Mouse (Mus musculus) heart, postnatal 14 days (tissue): ENCODE measurements at regions not wholly inside any gene's neighbourhood (a gene's known extent, or its start where the extent isn't known, plus 50 kb on each side); places are given as distances from the start of the nearest gene placed in this dataset.

Experiments used
- DNase-seq, 2 experiments: peaks; one replicate each; pipeline ENCODE4 v3.0.0; 2021 to 2022
- intact Hi-C: fragments of 180-260 bp; cut with DNase I; formaldehyde crosslinking; loops from one replicate; pipeline ENCODE4 v1.15.1; 2025

DNA sequence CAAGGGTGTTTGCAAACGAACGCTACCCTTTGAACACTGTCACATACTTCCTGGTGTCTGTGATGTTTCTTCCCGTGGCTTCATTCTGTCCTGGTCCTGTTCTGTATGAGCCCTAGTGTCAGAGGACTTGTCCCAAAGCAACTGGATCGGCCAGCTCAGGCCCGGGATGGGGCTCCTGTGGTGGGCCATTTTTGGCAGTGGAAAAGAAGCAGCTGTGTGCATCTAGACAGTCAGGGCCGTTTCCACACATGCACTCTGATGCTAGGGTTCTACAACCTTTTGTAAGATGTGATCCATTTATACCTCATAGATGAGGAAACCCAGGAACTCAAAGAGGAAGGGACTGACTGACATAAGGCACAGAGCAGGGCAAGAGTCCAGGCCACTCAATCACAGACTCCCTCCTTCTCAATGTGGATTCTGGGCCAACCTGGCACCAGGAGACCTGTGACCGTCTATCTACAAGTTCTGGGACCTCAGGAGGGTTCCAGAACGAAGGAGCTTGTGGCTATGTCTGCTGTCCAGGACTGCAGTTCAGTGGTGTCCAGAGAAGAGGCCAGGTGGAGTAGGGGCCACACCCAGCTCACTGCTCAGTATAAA lies 155.2 kb downstream of the Trim29 start:
- DNase-seq, result peak; percentile 13 to 25
- intact Hi-C loops, result no loop called here

DNA sequence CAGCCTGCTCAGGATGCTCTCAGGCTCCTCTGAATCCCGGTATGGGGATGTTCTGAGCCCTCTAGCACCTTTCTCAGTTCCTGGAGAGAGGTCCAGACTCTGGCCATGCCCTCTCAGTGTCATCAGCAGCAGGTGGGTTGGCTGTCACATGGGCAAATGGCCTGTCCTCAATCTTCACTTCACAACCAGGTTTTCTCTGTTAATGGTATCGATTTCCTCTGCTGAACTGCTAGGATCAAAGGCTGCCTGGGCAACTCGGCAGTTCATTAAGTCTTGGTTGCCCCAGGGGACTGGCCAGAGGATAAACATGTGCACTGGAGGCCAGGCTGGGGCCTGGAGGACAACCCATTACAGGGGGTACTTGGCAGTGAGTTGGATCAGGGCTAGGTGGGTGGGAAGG lies 156.2 kb downstream of the Trim29 start:
- intact Hi-C loops, result no loop called here
- DNase-seq, result no peak

DNA sequence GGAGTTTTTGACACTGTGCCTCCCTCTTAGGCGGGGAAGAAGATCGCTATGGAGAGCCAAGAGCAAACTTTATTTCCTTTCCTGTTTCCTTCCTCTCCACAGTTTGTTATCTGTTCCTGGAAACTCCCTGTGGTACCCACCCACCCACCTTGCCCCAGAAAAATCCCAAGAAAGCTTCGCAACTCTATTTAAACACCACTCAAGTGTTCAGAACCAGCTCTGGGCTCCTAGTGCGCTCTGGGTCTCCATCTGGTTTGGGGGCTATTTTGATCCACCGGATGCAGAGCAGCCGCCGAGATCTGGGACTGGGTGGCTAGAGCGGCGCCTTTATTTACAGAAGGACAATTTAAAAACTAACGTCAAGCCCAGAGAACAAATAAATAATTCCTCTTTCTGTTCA lies 158.6 kb downstream of the Trim29 start:
- intact Hi-C loops, result no loop called here
- no peak for DNase-seq

DNA sequence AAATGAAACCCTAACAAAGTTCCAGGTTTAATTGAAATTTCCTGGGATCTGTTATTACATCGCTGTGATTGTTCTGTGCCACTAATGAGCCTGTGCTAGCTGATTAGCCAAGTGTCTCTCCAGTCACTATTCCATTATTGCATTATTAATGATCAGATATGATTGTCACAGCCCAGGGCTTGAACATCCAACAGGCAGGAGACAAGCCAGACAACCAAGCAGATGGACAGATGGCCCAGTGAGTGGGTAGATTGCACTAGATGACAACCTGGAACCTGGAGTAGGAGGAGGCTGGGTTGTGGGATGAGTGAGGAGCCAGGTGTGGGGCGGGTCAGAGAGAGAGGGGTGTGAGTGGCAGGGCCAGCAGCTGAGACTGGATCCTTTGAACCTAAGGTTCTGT lies 161.6 kb downstream of the Trim29 start:
- DNase-seq, result no peak
- intact Hi-C loops, result no loop called here

DNA sequence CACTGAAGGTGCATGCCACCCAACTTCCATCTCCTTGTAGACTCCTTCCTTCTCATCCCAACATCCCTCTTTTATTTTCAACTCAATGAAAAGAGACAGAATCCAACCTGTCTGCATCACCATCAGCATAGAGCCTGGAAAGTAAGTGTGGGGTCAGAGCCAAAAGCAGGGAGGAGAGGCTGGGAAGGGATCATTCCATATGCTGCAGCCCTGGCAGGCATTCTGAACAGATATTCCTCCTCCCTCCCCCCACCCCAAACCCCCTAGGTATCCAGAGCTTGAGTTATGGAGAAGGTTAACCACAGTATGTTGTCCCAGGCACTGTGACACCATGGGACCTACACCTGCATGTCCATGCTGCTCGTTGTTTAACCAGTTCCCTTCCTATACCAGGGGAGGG lies 162.5 kb downstream of the Trim29 start:
- no peak for DNase-seq
- intact Hi-C loops, result no loop called here

DNA sequence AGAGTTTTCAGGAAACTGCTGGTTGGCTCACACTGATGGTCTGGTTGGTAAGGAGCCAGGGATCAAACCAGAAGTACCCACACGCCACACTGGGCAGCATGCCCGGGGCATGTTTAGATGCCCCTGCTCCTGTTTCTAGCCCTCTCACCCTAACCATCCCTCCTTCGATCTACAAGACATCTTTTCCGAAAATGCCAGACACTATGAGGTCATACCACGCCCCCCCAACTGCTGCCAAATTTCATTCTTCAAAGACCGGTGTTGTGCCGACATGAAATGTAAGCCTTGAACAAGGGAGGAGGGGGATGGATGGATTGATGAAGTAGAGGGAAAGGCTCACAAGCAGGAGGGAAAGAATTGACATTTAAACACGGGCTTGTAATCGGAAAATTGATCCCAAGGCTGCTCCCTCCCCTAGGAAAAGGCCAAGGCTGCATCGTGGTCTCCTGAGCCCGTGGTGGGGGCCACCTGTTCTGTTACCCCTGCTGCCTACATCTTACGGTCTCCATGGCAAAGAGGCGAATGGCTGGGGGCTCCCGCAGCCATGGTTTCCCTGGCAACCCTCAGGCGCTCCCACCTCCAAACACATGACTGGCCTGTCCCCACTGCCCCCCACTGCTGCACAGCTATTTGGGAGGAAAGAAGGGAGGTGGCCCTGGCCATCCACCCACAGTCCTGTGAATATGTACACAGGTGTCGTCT lies 163.1 kb downstream of the Trim29 start:
- intact Hi-C loops, result no loop called here

DNA sequence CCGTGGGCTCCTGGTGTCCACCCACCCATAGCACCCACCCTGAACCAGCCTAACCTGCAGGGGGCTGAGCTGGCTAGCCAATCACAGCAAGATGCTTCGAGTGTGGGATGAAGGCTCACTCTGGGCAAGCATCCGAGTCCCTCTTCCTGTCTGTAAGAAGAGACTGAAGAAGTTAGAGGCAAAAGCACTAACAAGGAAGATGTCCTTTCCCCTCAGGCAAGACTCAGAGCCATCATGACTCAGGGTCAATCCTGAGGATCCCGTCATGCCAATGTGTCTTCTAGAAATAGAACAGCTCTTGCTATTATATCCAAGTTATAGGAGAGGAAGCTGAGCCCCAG lies 163.6 kb downstream of the Trim29 start:
- intact Hi-C loops, result no loop called here
- no peak for DNase-seq

More for the DNA sequence above, 163.1 kb downstream of the Trim29 start:
- no peak for DNase-seq

DNA sequence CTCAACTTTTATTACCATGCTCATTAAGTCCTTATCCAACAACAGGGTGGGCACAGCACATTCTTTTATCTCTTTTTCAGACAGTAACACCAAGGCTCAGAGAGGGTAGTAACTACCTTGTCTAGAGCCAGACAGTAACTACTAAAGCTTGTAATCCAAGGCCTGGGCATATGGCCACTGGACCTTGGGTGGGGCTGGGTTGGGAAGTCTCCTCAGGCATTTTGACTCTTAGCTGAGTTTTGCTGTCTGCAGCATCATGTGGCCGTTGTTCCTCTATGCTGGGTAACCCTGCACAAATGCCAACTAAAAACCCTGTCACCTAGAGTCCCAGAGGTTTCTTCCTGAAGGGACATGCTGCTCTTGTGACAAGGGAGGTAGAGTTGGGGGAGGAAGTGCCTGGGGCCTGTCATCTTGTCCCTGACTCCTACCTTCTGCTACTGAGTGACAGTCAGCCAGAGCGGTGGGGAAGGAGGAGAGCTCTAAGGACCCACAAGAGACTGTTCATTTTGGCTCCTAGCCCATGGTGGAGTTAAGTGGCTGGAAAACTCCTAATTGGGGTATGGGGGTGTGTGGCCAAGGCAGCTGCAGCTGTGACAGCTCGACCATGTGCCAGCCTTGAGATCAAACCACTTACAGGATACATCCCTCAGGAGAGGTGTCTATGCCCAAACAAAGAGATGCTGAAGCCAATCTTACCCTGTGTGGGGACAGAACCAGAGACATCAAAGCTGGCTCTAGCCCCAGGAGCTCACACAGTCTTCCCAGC lies 170.4 kb downstream of the Trim29 start:
- intact Hi-C loops, result no loop called here
- peak in 1 of 2 experiments; percentile 7 for DNase-seq

DNA sequence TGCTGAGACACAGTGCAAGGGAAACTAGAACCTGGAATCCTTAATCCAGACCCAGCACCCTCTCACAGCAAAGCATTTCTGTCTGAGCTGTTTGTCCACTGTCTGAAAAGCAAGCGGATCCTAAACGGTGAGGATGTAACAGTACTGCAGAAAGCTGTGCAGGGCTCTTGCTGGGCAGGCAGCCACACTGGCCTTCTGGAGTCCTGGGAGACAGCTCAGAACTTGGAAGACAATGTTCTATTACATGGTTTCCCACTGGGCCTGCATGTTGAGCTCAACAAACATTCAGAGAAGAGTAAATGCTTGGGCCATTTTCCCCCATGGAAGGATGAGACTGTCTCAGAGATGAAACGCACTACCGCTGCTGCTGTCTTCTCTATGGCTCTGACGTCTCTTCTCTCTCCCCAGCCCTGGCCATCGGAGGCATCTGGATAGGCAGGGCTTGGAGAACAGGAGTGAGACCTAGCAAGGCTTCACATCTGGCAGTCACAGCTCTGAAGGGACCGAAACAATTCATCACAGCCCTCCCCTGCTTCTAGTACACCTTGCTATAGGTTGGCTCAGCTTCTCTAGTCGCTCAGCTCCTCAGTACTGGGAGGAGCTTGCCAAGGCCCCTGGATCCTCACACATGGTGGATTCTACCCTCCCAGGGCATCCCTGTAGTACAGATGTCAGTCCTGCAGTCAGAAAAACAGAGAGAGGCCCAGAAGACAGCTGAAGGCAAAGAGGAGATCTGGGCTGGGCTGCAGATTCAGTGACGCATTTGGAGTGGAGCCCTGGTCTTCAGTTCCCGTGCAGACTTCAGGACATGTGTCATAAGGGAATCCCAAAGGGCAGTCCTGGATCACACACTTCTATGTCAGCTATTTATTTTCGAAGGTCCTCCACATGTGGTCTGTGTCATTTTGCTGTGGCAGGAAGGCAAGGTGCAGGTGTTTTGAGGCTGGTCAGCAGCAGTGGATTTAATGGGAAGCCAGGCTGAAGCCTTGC lies 171.7 kb downstream of the Trim29 start:
- intact Hi-C loops, result no loop called here
- DNase-seq, result peak; percentile 68 to 73

DNA sequence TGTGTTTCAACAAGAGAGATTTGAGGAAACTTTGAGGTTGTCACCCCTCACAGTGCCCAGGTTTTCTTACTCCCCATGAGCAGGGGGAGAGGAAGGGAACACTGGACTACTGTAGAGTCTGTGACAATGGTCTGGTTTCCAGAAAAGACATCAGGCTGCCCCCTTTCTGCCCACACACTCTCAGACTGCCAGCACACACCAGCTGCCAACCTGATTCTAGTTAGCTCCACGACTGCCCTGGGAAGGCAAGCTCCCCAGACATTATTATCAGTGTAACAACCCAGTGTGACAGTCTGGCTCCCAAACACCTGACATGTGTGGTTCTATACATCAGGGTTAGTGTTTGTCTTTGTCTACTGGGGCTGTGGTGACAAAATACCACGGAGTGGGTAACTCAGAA lies 172.5 kb downstream of the Trim29 start:
- no peak for DNase-seq
- intact Hi-C loops, result no loop called here

DNA sequence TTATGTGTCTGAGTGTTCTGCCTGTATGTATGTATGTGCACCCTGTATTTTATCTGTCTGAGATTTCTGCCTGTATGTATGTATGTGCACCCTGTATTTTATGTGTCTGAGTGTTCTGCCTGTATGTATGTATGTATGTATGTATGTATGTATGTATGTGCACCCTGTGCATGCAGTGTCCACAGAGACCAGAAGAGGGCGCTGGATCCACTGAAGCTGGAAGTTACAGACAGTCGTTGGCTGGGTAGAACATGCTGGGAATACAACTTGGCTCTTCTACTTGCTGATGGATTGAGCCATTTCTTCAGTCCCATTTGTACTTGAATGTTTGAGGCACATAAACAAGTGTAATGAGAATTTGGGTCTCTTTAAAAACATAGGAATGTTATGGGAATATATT lies 173.3 kb downstream of the Trim29 start:
- intact Hi-C loops, result no loop called here
- no peak for DNase-seq

DNA sequence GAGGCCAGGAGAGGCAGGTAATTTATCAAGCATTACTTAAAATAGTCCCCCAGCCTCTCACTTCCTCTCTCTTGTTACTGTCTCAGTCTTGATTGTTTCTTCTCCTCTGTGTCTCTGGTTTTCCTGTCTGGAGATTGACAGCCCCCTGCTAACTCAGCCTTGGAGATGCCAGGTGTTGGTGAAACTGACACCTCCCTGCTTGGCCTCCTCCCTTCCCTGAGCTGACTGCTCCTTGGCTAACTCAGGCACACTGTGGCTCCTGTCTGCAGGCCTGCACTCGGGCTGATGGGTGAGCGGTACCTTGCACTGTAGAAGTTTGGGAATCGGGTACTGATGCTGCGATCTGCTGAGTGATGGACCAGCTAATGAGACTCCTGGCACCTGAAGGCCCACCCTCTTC lies 176.1 kb downstream of the Trim29 start:
- DNase-seq, result no peak
- intact Hi-C loops, result no loop called here

DNA sequence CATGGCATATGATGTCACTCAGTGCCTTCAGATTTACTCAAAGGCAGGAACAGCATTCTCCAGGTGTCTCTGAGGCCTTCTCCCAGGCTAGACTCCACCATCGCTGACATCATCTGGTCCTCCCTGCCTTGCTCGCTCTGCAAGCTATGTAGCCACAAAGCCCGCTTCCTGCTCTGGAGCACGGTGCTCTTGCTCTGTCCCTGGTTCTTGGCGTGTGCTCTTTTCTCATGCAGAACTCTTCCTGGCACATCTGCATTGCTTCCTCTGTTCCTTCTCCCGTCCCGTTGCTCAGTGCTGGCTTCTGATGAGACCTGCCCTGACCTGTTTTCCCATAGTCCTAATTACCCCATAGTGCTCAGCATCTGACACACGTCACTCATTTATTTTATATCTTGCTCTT lies 178.6 kb downstream of the Trim29 start:
- no peak for DNase-seq
- intact Hi-C loops, result no loop called here

DNA sequence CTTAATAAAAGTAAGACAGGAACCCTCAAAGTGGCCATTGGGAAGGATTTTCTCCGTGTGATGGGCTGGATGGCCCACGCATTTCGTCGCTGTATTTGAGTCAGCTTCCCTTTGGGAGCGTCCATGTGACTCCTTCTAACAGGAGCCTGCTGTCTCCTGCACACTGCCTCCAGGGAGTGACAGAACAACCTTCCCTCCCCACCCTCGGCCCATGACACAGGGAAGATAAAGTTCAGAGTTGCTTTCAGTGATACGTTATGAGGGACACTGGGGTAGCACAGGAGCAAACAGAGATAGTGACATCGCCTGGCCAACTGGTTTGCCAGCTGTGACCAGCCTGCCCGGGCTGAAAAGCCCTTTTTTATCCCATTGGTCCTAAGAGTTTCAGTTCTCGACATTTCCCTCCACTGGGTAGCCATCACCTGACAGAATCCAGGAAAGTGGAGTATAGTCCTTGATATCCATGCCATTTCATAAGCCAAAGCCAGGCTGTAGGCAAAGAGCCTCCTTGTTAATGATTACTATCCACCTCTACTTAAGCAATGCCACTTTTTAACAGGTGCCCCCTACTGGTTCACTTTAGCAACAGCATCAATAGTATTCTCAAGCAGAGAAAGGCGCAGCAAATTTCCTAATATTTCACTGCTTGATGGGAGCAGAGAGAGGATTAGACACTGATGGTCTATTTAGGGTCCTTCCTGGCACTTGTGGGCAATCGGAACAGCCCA lies 180.5 kb downstream of the Trim29 start:
- DNase-seq, result peak in 1 of 2 experiments; percentile 20
- intact Hi-C loops, result loop anchor here (1.0 kb wide), 1 partner anchor 152 kb away; no protein-coding TSS in a partner anchor

DNA sequence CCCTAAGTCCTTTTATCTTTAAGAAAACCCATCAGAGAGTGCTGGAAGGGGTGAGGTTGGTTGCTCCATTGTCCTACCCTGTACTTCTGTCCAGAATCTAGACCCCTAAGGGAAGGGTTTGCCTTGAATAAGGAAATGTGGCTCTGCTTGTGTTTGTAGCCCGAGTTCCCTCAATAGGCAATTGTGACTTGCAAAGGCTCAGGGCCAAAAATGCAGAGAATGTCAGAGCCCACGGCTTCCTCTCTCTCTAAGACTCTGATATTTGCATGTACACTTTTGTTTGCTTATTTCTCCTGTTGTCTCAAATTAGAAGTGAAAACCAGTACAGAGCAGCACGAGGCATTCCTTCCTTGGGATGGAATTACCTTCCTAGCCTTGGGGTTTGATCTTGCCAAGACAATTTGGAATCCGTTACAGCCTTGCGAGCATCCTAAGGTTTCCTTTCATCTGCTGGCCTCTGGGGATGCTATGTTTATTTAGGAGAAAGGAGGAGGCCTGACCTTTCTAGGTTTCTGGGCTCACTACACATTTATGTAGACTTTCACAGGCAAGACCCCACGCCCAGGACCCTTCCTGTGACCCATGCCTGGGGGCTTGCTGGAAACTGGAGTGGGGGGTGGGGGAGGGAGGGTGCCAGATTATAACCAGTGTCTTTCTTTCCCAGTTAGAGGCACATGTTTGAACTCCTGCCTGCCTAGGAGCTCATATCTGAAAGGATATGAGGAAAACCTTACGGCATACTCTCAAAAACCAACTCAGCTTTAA lies 181.8 kb downstream of the Trim29 start:
- no peak for DNase-seq

DNA sequence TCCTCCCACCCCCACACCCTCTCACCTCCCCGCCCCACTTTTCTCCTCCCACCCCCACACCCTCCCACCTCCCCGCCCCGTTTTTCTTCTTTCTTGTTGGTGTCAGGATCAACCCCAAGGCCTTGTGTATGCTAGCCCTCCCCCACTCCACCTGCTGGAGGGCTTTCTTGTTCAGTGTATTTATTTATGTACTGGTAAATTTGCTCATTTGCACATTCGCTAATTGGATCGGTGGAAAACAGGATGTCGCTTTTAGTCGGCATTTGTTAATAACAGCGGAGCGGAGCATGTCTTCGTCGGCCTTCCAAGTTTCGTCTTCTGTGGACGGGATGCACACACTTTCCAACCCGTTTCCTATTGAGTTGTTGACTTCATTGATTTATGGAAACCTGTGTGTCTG lies 187.9 kb downstream of the Trim29 start:
- intact Hi-C loops, result no loop called here

More for the DNA sequence above, 181.8 kb downstream of the Trim29 start:
- intact Hi-C loops, result no loop called here

DNA sequence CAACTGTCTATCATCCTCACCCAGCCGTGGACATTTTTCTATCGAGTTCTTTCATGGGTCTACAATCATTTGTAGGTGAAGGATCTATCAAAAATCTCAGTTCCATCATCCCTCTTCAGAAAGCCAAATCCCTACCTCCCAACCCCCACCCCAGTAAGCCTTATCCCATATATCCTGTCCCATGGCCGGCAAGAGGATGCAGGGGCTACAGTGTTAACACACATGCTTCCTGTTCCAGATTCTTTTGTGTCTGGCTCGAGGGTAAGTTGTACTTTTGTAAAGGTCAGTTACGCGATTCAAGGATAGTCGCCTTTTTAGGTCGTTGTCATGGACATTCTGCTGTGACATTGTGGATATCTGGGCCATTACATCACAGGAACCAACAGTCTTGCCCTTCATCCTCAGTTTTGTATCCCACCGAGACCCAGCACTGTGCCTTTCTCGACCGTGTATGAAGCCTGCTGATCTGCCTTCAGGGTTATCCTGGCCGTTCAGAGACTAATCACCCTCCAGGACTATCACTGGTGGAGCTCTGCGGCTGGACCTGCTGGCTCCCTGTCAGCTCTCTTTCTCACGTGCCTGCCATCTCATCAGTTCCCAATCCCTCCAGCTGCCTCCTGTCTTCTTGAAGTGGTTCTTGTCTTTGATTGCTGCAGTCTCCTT lies 193.8 kb downstream of the Trim29 start:
- DNase-seq, result peak in 1 of 2 experiments; percentile 15
- intact Hi-C loops, result no loop called here

More for the DNA sequence above, 187.9 kb downstream of the Trim29 start:
- DNase-seq, result no peak

DNA sequence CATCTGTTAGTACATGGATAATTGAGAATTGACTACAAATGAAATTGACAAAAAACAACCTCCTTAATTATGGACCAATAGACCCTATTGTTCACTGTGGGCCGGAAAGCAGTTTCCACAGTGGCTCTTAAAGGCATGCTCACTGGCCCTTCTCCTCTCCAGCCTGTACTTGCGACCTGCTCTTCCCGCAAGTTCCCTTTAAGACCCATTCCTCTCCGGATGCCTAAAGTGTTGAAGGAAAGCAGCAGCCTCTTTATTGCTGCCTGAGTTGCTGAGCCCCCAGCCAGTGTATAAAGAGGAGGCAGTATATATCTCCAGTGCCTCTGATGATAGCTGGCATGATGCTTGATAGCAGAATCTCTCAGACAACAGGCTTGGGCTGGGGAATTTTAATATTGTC lies 195.2 kb downstream of the Trim29 start:
- intact Hi-C loops, result no loop called here
- no peak for DNase-seq

DNA sequence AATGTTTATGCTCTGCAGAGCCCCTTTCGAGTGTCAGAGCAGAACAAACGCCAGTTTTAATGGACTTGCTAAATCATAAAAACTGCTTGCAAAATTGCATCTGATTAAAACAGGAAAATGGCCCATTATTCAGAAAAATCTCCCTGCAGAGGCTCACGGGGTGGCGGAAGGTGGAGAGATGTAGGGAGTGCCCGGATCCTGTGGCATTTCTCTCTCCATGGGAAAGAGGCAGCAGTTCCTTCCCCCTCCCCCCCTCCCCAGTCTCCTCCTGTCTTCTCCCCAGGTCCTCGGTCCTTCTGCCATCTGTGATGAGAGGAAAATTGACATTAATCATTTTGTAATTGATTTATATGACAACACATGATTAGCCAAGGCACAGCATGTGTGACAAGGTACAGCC lies 195.6 kb downstream of the Trim29 start:
- intact Hi-C loops, result no loop called here

More for the DNA sequence above, 195.6 kb downstream of the Trim29 start:
- DNase-seq, result no peak
